Mouse (Mus musculus) midbrain, embryonic 13.5 days (tissue): ENCODE measurements around the gene Plscr5. TPM values are rescaled to one million over a fixed set of nuclear protein-coding genes. Genes with fewer than 3 reads are reported as not detected.
A peak's percentile ranks its signal among the peaks of the same experiment; 100 is the strongest.

Source experiments
- ATAC-seq: fragments of 200-750 bp; cut with Nextera tagmentation; 2 replicates; pipeline ENCODE4 v1.8.0; 2017; ENCODE audit warnings: mild to moderate bottlenecking, moderate TSS enrichment, moderate library complexity
- H3K27ac ChIP-seq: fragments of 300-500 bp; sonication (generic); 2 replicates; pipeline ENCODE4 v1.5.1; 2015; ENCODE audit warnings: inconsistent platforms, mild to moderate bottlenecking, moderate library complexity
- H3K27me3 ChIP-seq: fragments of 300-500 bp; sonication (generic); 2 replicates; pipeline ENCODE4 v1.6.1; 2015; ENCODE audit warnings: mild to moderate bottlenecking, inconsistent platforms
- H3K36me3 ChIP-seq: fragments of 300-500 bp; sonication (generic); 2 replicates; pipeline ENCODE4 v1.6.1; 2015; ENCODE audit warnings: mild to moderate bottlenecking, inconsistent platforms
- H3K4me1 ChIP-seq: fragments of 300-500 bp; sonication (generic); replicated peaks from 2 replicates; pipeline ENCODE4 v1.6.1; 2015; ENCODE audit warnings: inconsistent platforms
- H3K4me2 ChIP-seq: fragments of 300-500 bp; sonication (generic); replicated peaks from 2 replicates; pipeline ENCODE4 v1.6.1; 2015; ENCODE audit warnings: moderate library complexity, mild to moderate bottlenecking, inconsistent platforms
- H3K4me3 ChIP-seq: fragments of 300-500 bp; sonication (generic); replicated peaks from 2 replicates; pipeline ENCODE4 v1.5.1; 2015; ENCODE audit warnings: mild to moderate bottlenecking, inconsistent platforms
- H3K9ac ChIP-seq: fragments of 300-500 bp; sonication (generic); replicated peaks from 2 replicates; pipeline ENCODE4 v1.6.1; 2015; ENCODE audit warnings: mild to moderate bottlenecking, inconsistent platforms
- H3K9me3 ChIP-seq: fragments of 300-500 bp; sonication (generic); 2 replicates; pipeline ENCODE4 v1.6.1; 2016; ENCODE audit warnings: mild to moderate bottlenecking, inconsistent platforms
- WGBS: fragments of 180-500 bp; shearing (Covaris S2); methylation state at CpG from one replicate; pipeline ENCODE4 v1.1.7; 2015; 5-methylcytosine and 5-hydroxymethylcytosine counted together
- polyA plus RNA-seq: library from polyadenylated mRNA; unstranded; fragments of >200 nt; fragmentation: Nextera tagmentation; extraction: Ambion mirVana; gene quantifications from 2 replicates; pipeline ENCODE4 v1.2.1, GENCODE M21; 2015

Plscr5 gene
- polyA plus RNA-seq, 1 experiment from 2014 or later, result not detected

GRCm38 (mm10) chr9:92207757-92208156 is 15.0 kb downstream of the Plscr5 start:
- H3K9ac ChIP-seq, result no peak overlapping the region
- H3K9me3 ChIP-seq, result no peaks in the 10 kb centered on the region
- no peak overlapping the region for H3K27ac ChIP-seq
- H3K4me3 ChIP-seq, result no peak overlapping the region
- H3K36me3 ChIP-seq, result no peaks in the 10 kb centered on the region
- no peaks in the 10 kb centered on the region for H3K4me1 ChIP-seq
- no peak for ATAC-seq
- no peaks in the 10 kb centered on the region for H3K27me3 ChIP-seq
- H3K4me2 ChIP-seq, result no peak overlapping the region
- 81% methylated on average over 8 of the region's 8 CpGs for WGBS

- Histone ChIP-seq H3K9ac (no peak overlapping the region), H3K4me2 (no peak overlapping the region), H3K27me3 (no peaks in the 10 kb centered on the region), H3K4me1 (no peaks in the 10 kb centered on the region), H3K9me3 (no peaks in the 10 kb centered on the region), H3K36me3 (no peaks in the 10 kb centered on the region), H3K27ac (no peak overlapping the region), H3K4me3 (no peak overlapping the region)
- ATAC-seq, result no peak
- WGBS, result 57% methylated on average over 3 of the region's 3 CpGs
Observed at GRCm38 (mm10) chr9:92209850-92210249, 17.1 kb downstream of the Plscr5 start.

- Histone ChIP-seq H3K4me1 (no peaks in the 10 kb centered on the region), H3K4me3 (no peak overlapping the region), H3K9me3 (no peaks in the 10 kb centered on the region), H3K36me3 (no peaks in the 10 kb centered on the region), H3K27ac (peak overlapping the region; percentile 53; the same call in 1 of the 2 replicates), H3K9ac (no peak overlapping the region), H3K4me2 (no peak overlapping the region), H3K27me3 (no peaks in the 10 kb centered on the region)
- 0 out of 2 replicates have a peak, but pooled peaks have one; percentile 50 for ATAC-seq
- 78% methylated on average over 7 of the region's 7 CpGs for WGBS
Observed at GRCm38 (mm10) chr9:92210386-92210967, 17.7 kb downstream of the Plscr5 start.

GRCm38 (mm10) chr9:92211048-92211447 is 18.3 kb downstream of the Plscr5 start:
- H3K4me2 ChIP-seq, result no peak overlapping the region
- WGBS, result 67% methylated on average over 3 of the region's 3 CpGs

GRCm38 (mm10) chr9:92217484-92217883 is 24.7 kb downstream of the Plscr5 start:
- WGBS, result 82% methylated on average over 4 of the region's 4 CpGs
- no peaks in the 10 kb centered on the region for H3K36me3 ChIP-seq
- H3K4me2 ChIP-seq, result no peak overlapping the region
- ATAC-seq, result no peak
- no peaks in the 10 kb centered on the region for H3K27me3 ChIP-seq
- no peak overlapping the region for H3K9ac ChIP-seq
- no peak overlapping the region for H3K27ac ChIP-seq
- H3K4me3 ChIP-seq, result no peak overlapping the region
- H3K4me1 ChIP-seq, result no peaks in the 10 kb centered on the region
- H3K9me3 ChIP-seq, result no peaks in the 10 kb centered on the region

More at GRCm38 (mm10) chr9:92211048-92211447, 18.3 kb downstream of the Plscr5 start:
- no peak overlapping the region for H3K4me3 ChIP-seq
- ATAC-seq, result no peak
- H3K27ac ChIP-seq, result no peak overlapping the region
- H3K4me1 ChIP-seq, result no peaks in the 10 kb centered on the region
- no peaks in the 10 kb centered on the region for H3K27me3 ChIP-seq
- H3K36me3 ChIP-seq, result no peaks in the 10 kb centered on the region
- no peaks in the 10 kb centered on the region for H3K9me3 ChIP-seq
- no peak overlapping the region for H3K9ac ChIP-seq

- Histone ChIP-seq H3K4me2 (no peak overlapping the region), H3K9me3 (no peaks in the 10 kb centered on the region), H3K36me3 (no peaks in the 10 kb centered on the region), H3K27ac (no peak overlapping the region), H3K27me3 (no peaks in the 10 kb centered on the region), H3K4me3 (no peak overlapping the region), H3K4me1 (no peaks in the 10 kb centered on the region), H3K9ac (no peak overlapping the region)
- ATAC-seq, result no peak
- 95% methylated on average over 2 of the region's 2 CpGs for WGBS
Observed at GRCm38 (mm10) chr9:92217896-92218295, 25.2 kb downstream of the Plscr5 start.

GRCm38 (mm10) chr9:92220151-92220550 is 27.4 kb downstream of the Plscr5 start:
- H3K9ac ChIP-seq, result no peak overlapping the region
- ATAC-seq, result no peak
- no peak overlapping the region for H3K4me2 ChIP-seq
- 86% methylated on average over 3 of the region's 3 CpGs for WGBS
- H3K4me3 ChIP-seq, result no peak overlapping the region
- H3K4me1 ChIP-seq, result no peaks in the 10 kb centered on the region
- H3K27me3 ChIP-seq, result no peaks in the 10 kb centered on the region
- no peaks in the 10 kb centered on the region for H3K36me3 ChIP-seq
- H3K9me3 ChIP-seq, result no peaks in the 10 kb centered on the region
- no peak overlapping the region for H3K27ac ChIP-seq

GRCm38 (mm10) chr9:92221480-92221879 is 28.7 kb downstream of the Plscr5 start:
- no peak overlapping the region for H3K27ac ChIP-seq
- ATAC-seq, result no peak
- H3K9me3 ChIP-seq, result no peaks in the 10 kb centered on the region
- no peaks in the 10 kb centered on the region for H3K4me1 ChIP-seq
- no peaks in the 10 kb centered on the region for H3K36me3 ChIP-seq
- no peak overlapping the region for H3K4me2 ChIP-seq
- H3K27me3 ChIP-seq, result no peaks in the 10 kb centered on the region
- H3K9ac ChIP-seq, result no peak overlapping the region
- H3K4me3 ChIP-seq, result no peak overlapping the region

- H3K9ac ChIP-seq, result no peak overlapping the region
- no peak overlapping the region for H3K27ac ChIP-seq
- WGBS, result 83% methylated on average over 1 of the region's 1 CpGs
- no peak overlapping the region for H3K4me3 ChIP-seq
- ATAC-seq, result no peak
- no peaks in the 10 kb centered on the region for H3K36me3 ChIP-seq
- H3K4me2 ChIP-seq, result no peak overlapping the region
- no peaks in the 10 kb centered on the region for H3K9me3 ChIP-seq
- H3K4me1 ChIP-seq, result no peaks in the 10 kb centered on the region
- H3K27me3 ChIP-seq, result no peaks in the 10 kb centered on the region
Observed at GRCm38 (mm10) chr9:92224598-92225231, 32.0 kb downstream of the Plscr5 start.

GRCm38 (mm10) chr9:92226127-92226655 is 33.5 kb downstream of the Plscr5 start:
- no peaks in the 10 kb centered on the region for H3K36me3 ChIP-seq
- no peak for ATAC-seq
- no peaks in the 10 kb centered on the region for H3K27me3 ChIP-seq
- no peak overlapping the region for H3K9ac ChIP-seq
- WGBS, result 86% methylated on average over 3 of the region's 3 CpGs
- no peak overlapping the region for H3K4me2 ChIP-seq
- no peak overlapping the region for H3K4me3 ChIP-seq
- H3K4me1 ChIP-seq, result no peaks in the 10 kb centered on the region
- no peaks in the 10 kb centered on the region for H3K9me3 ChIP-seq
- no peak overlapping the region for H3K27ac ChIP-seq

GRCm38 (mm10) chr9:92226795-92227194 is 34.1 kb downstream of the Plscr5 start:
- no peak overlapping the region for H3K27ac ChIP-seq
- H3K4me2 ChIP-seq, result no peak overlapping the region
- H3K9ac ChIP-seq, result no peak overlapping the region
- no peaks in the 10 kb centered on the region for H3K4me1 ChIP-seq
- H3K4me3 ChIP-seq, result no peak overlapping the region
- WGBS, result 87% methylated on average over 3 of the region's 3 CpGs
- H3K36me3 ChIP-seq, result no peaks in the 10 kb centered on the region
- ATAC-seq, result no peak
- H3K9me3 ChIP-seq, result no peaks in the 10 kb centered on the region
- no peaks in the 10 kb centered on the region for H3K27me3 ChIP-seq

GRCm38 (mm10) chr9:92228867-92229832 is 36.4 kb downstream of the Plscr5 start:
- H3K4me2 ChIP-seq, result no peak overlapping the region
- H3K4me3 ChIP-seq, result no peak overlapping the region
- no peaks in the 10 kb centered on the region for H3K36me3 ChIP-seq
- ATAC-seq, result no peak
- 94% methylated on average over 16 of the region's 16 CpGs for WGBS
- no peak overlapping the region for H3K9ac ChIP-seq
- no peaks in the 10 kb centered on the region for H3K27me3 ChIP-seq
- H3K9me3 ChIP-seq, result no peaks in the 10 kb centered on the region
- H3K27ac ChIP-seq, result no peak overlapping the region
- H3K4me1 ChIP-seq, result no peaks in the 10 kb centered on the region
